Mouse (Mus musculus): ENCODE results near the gene Hist1h2bc. TPM values are rescaled to one million over a fixed set of nuclear protein-coding genes. Genes with fewer than 3 reads are reported as not detected.
"Not testable (repeated sequence)": the region's sequence is repeated elsewhere in the genome, so short reads cannot be mapped to it uniquely, and the experiment has no call there.

Gene Hist1h2bc
- polyA plus RNA-seq, 1 experiment, result 113 TPM

DNA sequence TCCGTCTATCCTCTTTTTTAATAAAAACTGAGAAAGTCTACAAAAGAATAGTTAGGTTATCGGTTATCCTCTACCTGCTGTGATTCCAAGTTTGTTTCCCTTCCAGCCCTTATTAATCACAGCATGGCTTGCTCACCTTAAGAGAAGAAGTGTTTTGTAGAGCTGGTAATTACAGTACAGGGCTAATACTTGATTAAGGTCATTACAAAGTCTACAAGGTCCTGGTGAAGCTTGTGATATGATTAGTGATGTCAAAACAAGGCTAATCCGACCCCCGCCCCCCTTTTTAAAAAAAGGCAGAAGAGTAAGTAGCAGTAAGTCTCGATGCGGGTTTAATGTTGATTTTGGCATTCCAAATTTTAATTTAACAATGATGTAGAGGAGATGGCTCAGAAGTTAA is 15.0 kb downstream of the Hist1h2bc start:
- H3K4me2 ChIP-seq (ENCODE audit: low read depth), result peak overlapping the region; percentile 99
- H3K79me2 ChIP-seq (ENCODE audit: control insufficient read depth, insufficient read depth), result no peaks in the 10 kb centered on the region
- no peaks in the 10 kb centered on the region for H3K36me3 ChIP-seq (ENCODE audit: control insufficient read depth, insufficient read depth)
- H3ac ChIP-seq (ENCODE audit: control insufficient read depth, insufficient read length), result no peak overlapping the region
- no peak for TF ChIP-seq SRF (IDR thresholded peaks at IDR 0.05; ENCODE audit: control insufficient read depth, insufficient read length, low read depth)
- no peak for TF ChIP-seq CEBPB (IDR thresholded peaks at IDR 0.05; ENCODE audit: insufficient read depth, poor library complexity, severe bottlenecking)
- TF ChIP-seq POLR2A (IDR thresholded peaks at IDR 0.05; ENCODE audit: insufficient read length, low read depth), result no peak
- TF ChIP-seq TCF3 (IDR thresholded peaks at IDR 0.05; ENCODE audit: insufficient read length, low read depth), result no peak
- TF ChIP-seq TCF12 (IDR thresholded peaks at IDR 0.05; ENCODE audit: insufficient read depth, poor library complexity, severe bottlenecking), result no peak
- no peak for TF ChIP-seq MYOG (IDR thresholded peaks at IDR 0.05; ENCODE audit: control insufficient read depth in 1 of 3, insufficient read depth in 1 of 3, insufficient read length in 2 of 3, low read depth in 2 of 3)
- TF ChIP-seq USF1 (IDR thresholded peaks at IDR 0.05; ENCODE audit: low read depth), result no peak
- TF ChIP-seq E2F4 (IDR thresholded peaks at IDR 0.05; ENCODE audit: insufficient read depth), result no peak
- TF ChIP-seq POLR2AphosphoS2 (IDR thresholded peaks at IDR 0.05; ENCODE audit: insufficient read length, low read depth), result no peak
- TF ChIP-seq MYOD1 (IDR thresholded peaks at IDR 0.05; ENCODE audit: control insufficient read depth in 1 of 3, insufficient read length in 2 of 3, low read depth in 2 of 3), result no peak
- TF ChIP-seq MAX (IDR thresholded peaks at IDR 0.05; ENCODE audit: low read depth), result no peak
- no peak for TF ChIP-seq REST (IDR thresholded peaks at IDR 0.05; ENCODE audit: insufficient read depth, insufficient read length)
- H3K4me3 ChIP-seq, result no peak overlapping the region
- no peaks in the 10 kb centered on the region for H3K27me3 ChIP-seq (ENCODE audit: control insufficient read depth, insufficient read depth, insufficient read length)

DNA sequence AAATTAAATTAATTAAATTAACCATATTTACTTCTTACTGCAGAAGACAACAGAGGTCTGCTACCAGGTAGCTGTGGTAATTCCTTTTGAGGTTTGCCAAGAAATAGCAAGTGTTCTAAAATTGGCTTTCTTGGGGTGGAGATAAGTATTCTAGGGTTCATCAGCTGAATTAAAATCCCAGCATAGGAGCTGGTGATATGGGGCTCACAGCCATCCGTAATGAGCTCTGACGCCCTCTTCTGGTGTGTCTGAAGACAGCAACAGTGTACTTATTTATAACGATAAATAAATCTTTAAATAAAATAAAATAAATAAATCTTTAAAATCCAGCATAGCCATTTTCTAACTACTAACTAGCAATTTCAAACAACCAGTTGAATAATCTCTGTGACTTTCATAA is 15.8 kb downstream of the Hist1h2bc start:
- no peak overlapping the region for H3K4me3 ChIP-seq
- no peaks in the 10 kb centered on the region for H3K36me3 ChIP-seq (ENCODE audit: control insufficient read depth, insufficient read depth)
- H3K27me3 ChIP-seq (ENCODE audit: control insufficient read depth, insufficient read depth, insufficient read length), result no peaks in the 10 kb centered on the region
- no peak overlapping the region for H3K4me2 ChIP-seq (ENCODE audit: low read depth)
- H3ac ChIP-seq (ENCODE audit: control insufficient read depth, insufficient read length), result no peak overlapping the region
- H3K79me2 ChIP-seq (ENCODE audit: control insufficient read depth, insufficient read depth), result no peaks in the 10 kb centered on the region
- TF ChIP-seq E2F4 (IDR thresholded peaks at IDR 0.05; ENCODE audit: insufficient read depth) (no peak), MAX (IDR thresholded peaks at IDR 0.05; ENCODE audit: low read depth) (no peak), SRF (IDR thresholded peaks at IDR 0.05; ENCODE audit: control insufficient read depth, insufficient read length, low read depth) (no peak), MYOD1 (IDR thresholded peaks at IDR 0.05; ENCODE audit: control insufficient read depth in 1 of 3, insufficient read length in 2 of 3, low read depth in 2 of 3) (no peak), MYOG (IDR thresholded peaks at IDR 0.05; ENCODE audit: control insufficient read depth in 1 of 3, insufficient read depth in 1 of 3, insufficient read length in 2 of 3, low read depth in 2 of 3) (no peak), POLR2A (IDR thresholded peaks at IDR 0.05; ENCODE audit: insufficient read length, low read depth) (no peak), USF1 (IDR thresholded peaks at IDR 0.05; ENCODE audit: low read depth) (no peak), TCF12 (IDR thresholded peaks at IDR 0.05; ENCODE audit: insufficient read depth, poor library complexity, severe bottlenecking) (no peak), CEBPB (IDR thresholded peaks at IDR 0.05; ENCODE audit: insufficient read depth, poor library complexity, severe bottlenecking) (no peak), REST (IDR thresholded peaks at IDR 0.05; ENCODE audit: insufficient read depth, insufficient read length) (no peak), POLR2AphosphoS2 (IDR thresholded peaks at IDR 0.05; ENCODE audit: insufficient read length, low read depth) (no peak), TCF3 (IDR thresholded peaks at IDR 0.05; ENCODE audit: insufficient read length, low read depth) (no peak)

DNA sequence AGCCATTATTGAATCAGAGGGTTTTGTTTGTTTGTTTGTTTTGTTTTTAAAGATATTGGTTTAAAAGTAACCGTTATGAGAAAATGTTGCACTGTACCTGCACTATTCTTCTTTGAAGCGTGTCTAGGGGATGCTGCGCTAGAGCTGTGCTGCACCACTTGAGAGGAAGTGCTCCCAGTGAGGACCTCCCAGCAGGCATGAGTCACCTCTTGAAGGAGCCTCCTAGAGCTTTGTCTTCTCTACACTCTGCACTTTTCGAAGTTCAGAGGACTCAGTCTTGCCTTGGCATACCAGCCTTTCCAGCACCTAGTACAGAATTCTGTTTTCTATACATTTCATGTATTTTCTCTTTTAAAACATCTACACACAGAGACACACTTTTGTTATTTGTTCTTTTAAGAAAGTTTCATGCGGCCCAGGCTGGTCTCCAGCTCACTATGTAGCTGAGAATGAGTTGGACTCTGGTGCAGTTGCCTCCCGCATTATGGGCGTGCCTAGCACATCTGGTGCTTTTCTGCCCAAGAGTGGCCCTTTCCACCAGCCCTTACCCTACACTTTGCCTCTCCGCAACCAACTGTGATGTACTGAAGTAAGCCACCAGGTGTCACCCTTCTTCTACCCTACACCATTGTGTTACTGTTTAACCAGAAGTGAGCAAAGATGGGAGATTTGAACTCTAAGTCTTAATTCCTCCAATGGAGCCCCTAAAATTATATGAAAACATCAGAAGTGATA is 17.0 kb downstream of the Hist1h2bc start:
- Histone ChIP-seq H3K36me3 (ENCODE audit: control insufficient read depth, insufficient read depth) (no peaks in the 10 kb centered on the region), H3K27me3 (ENCODE audit: control insufficient read depth, insufficient read depth, insufficient read length) (no peaks in the 10 kb centered on the region), H3K4me2 (ENCODE audit: low read depth) (peak overlapping the region; percentile 49), H3K4me3 (no peak overlapping the region), H3ac (ENCODE audit: control insufficient read depth, insufficient read length) (no peak overlapping the region), H3K79me2 (ENCODE audit: control insufficient read depth, insufficient read depth) (no peaks in the 10 kb centered on the region)
- TF ChIP-seq TCF12 (IDR thresholded peaks at IDR 0.05; ENCODE audit: insufficient read depth, poor library complexity, severe bottlenecking) (no peak), MAX (IDR thresholded peaks at IDR 0.05; ENCODE audit: low read depth) (no peak), SRF (IDR thresholded peaks at IDR 0.05; ENCODE audit: control insufficient read depth, insufficient read length, low read depth) (no peak), POLR2AphosphoS2 (IDR thresholded peaks at IDR 0.05; ENCODE audit: insufficient read length, low read depth) (no peak)

DNA sequence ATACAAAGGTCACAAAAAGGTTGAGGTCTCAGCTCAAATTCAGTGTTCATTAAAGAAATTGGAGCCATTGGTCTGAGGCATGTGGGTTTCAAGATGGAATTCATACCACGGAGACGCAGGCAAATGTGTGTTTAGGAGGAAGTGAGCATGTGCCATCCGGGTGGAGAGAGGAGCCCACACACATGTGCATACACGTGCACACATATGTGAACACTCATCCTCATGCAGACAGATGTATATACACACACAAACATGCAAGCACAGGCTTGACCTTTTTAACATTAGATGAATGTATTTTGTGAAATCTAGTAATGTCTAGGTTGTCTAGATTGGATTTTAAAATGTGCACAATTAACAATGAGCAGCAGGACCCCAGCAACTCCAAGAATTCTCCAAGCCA is 18.2 kb downstream of the Hist1h2bc start:
- H3K27me3 ChIP-seq (ENCODE audit: control insufficient read depth, insufficient read depth, insufficient read length), result no peaks in the 10 kb centered on the region
- no peaks in the 10 kb centered on the region for H3K36me3 ChIP-seq (ENCODE audit: control insufficient read depth, insufficient read depth)
- no peaks in the 10 kb centered on the region for H3K79me2 ChIP-seq (ENCODE audit: control insufficient read depth, insufficient read depth)
- H3ac ChIP-seq (ENCODE audit: control insufficient read depth, insufficient read length), result no peak overlapping the region
- H3K4me3 ChIP-seq, result no peak overlapping the region
- TF ChIP-seq SRF (IDR thresholded peaks at IDR 0.05; ENCODE audit: control insufficient read depth, insufficient read length, low read depth) (no peak), POLR2AphosphoS2 (IDR thresholded peaks at IDR 0.05; ENCODE audit: insufficient read length, low read depth) (no peak), MYOG (IDR thresholded peaks at IDR 0.05; ENCODE audit: control insufficient read depth in 1 of 3, insufficient read depth in 1 of 3, insufficient read length in 2 of 3, low read depth in 2 of 3) (no peak), MYOD1 (IDR thresholded peaks at IDR 0.05; ENCODE audit: control insufficient read depth in 1 of 3, insufficient read length in 2 of 3, low read depth in 2 of 3) (no peak), REST (IDR thresholded peaks at IDR 0.05; ENCODE audit: insufficient read depth, insufficient read length) (no peak), USF1 (IDR thresholded peaks at IDR 0.05; ENCODE audit: low read depth) (no peak)
- no peak overlapping the region for H3K4me2 ChIP-seq (ENCODE audit: low read depth)

DNA sequence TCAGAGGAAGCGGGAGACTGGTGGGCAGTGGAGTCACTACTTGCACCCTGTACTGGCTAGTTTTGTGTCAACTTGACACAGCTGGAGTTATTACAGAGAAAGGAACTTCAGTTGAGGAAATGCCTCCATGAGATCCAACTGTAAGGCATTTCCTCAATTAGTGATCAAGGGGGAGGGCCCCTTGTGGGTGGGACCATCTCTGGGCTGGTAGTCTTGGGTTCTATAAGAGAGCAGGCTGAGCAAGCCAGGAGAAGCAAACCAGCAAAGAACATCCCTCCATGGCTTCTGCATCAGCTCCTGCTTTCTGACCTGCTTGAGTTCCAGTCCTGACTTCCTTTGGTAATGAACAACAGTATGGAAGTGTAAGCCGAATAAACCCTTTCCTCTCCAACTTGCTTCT is 18.8 kb downstream of the Hist1h2bc start:
- not testable (repeated sequence) for H3K36me3 ChIP-seq (ENCODE audit: control insufficient read depth, insufficient read depth); H3K4me3 ChIP-seq; H3K79me2 ChIP-seq (ENCODE audit: control insufficient read depth, insufficient read depth); H3ac ChIP-seq (ENCODE audit: control insufficient read depth, insufficient read length); H3K4me2 ChIP-seq (ENCODE audit: low read depth); H3K27me3 ChIP-seq (ENCODE audit: control insufficient read depth, insufficient read depth, insufficient read length)

Data from myocyte (in vitro differentiated cells).